Mouse (Mus musculus) forebrain, embryonic 13.5 days (tissue): ENCODE data around the gene Mapkap1. TPM values are rescaled to one million over a fixed set of nuclear protein-coding genes. Genes with fewer than 3 reads are reported as not detected.

Experiments
- ATAC-seq: fragments of 200-750 bp; cut with Nextera tagmentation; 2 replicates; pipeline ENCODE4 v1.8.0; 2017
- H3K27ac ChIP-seq: fragments of 300-500 bp; sonication (generic); 2 replicates; pipeline ENCODE4 v1.5.1; 2015; ENCODE audit warnings: inconsistent platforms, mild to moderate bottlenecking, moderate library complexity
- H3K27me3 ChIP-seq: fragments of 300-500 bp; sonication (generic); 2 replicates; pipeline ENCODE4 v1.6.1; 2015; ENCODE audit warnings: mild to moderate bottlenecking, inconsistent platforms
- H3K36me3 ChIP-seq: fragments of 300-500 bp; sonication (generic); 2 replicates; pipeline ENCODE4 v1.6.1; 2015; ENCODE audit warnings: mild to moderate bottlenecking, inconsistent platforms; ENCODE audit not compliant: poor library complexity, severe bottlenecking
- H3K4me1 ChIP-seq: fragments of 300-500 bp; sonication (generic); 2 replicates; pipeline ENCODE4 v1.6.1; 2015; ENCODE audit warnings: inconsistent platforms
- H3K4me2 ChIP-seq: fragments of 300-500 bp; sonication (generic); 2 replicates; pipeline ENCODE4 v1.6.1; 2015; ENCODE audit warnings: inconsistent platforms, mild to moderate bottlenecking, moderate library complexity
- H3K4me3 ChIP-seq: fragments of 300-500 bp; sonication (generic); 2 replicates; pipeline ENCODE4 v1.5.1; 2015; ENCODE audit warnings: mild to moderate bottlenecking, inconsistent platforms
- H3K9ac ChIP-seq: fragments of 300-500 bp; sonication (generic); 2 replicates; pipeline ENCODE4 v1.6.1; 2015; ENCODE audit warnings: mild to moderate bottlenecking, inconsistent platforms
- H3K9me3 ChIP-seq: fragments of 300-500 bp; sonication (generic); replicated peaks from 2 replicates; pipeline ENCODE4 v1.6.1; 2016; ENCODE audit warnings: inconsistent platforms
- WGBS: fragments of 180-500 bp; shearing (Covaris S2); methylation state at CpG from one replicate; pipeline ENCODE4 v1.1.7; 2015; 5-methylcytosine and 5-hydroxymethylcytosine counted together
- polyA plus RNA-seq: library from polyadenylated mRNA; unstranded; fragments of >200 nt; fragmentation: Nextera tagmentation; extraction: Ambion mirVana; gene quantifications from 2 replicates; pipeline ENCODE4 v1.2.1, GENCODE M21; 2015

Gene Mapkap1
- polyA plus RNA-seq, 1 experiment from 2014 or later = 97.8 TPM

DNA sequence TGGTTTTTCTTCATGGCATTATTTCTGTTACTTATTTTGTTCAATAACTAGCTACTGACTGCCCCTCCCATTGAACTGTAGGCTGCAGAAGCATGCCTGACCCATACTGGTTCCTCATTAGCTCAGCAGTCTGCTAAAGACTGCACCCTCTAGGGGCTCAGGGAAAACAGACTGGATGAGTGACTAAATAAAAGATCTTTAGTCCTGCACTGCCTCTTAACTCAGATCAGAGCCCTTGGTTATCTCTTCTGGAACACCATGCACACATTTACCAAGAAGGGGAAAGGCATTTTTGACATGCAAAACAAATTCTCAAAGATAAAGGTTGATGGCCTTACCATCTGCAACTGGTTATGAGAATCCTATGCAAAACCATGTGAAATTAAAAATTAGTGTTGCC lies 157.3 kb downstream of the Mapkap1 start:
- Histone ChIP-seq H3K27me3 (peaks cover 15% of the 10 kb centered on the region), H3K9me3 (no peaks in the 10 kb centered on the region)
- no peak for ATAC-seq

DNA sequence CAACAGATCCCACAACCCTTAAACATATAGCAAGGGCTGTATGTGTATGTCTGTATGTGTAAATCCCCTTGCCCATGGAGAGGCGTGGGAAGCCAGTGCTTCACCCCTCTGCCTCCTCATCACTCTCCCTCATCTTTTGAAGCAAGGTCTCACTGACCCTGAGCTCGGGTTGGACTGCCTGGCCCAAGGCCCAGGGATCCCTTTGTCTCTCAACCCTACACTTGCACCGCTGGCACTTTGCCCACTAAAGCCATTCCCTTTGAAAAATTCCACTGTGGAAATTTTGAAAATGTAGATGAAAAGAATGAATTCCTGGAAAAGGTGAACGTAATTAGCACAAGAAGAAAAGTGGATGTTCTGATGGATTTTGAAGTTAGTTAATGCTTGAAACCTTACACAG lies 159.6 kb downstream of the Mapkap1 start:
- peaks cover 16% of the 10 kb centered on the region for H3K27me3 ChIP-seq
- WGBS = 63% methylated on average over 4 of the region's 4 CpGs
- H3K9me3 ChIP-seq = no peaks in the 10 kb centered on the region
- H3K27ac ChIP-seq = no peak overlapping the region
- no peak overlapping the region for H3K4me3 ChIP-seq
- H3K36me3 ChIP-seq = peaks cover 6% of the 10 kb centered on the region; the same call in 1 of the 2 replicates
- no peak for ATAC-seq
- no peak overlapping the region for H3K4me2 ChIP-seq
- H3K9ac ChIP-seq = no peak overlapping the region
- peaks cover 26% of the 10 kb centered on the region for H3K4me1 ChIP-seq

More for the DNA sequence above, 157.3 kb downstream of the Mapkap1 start:
- no peak overlapping the region for H3K27ac ChIP-seq
- peaks cover 6% of the 10 kb centered on the region; the same call in 1 of the 2 replicates for H3K36me3 ChIP-seq
- H3K4me3 ChIP-seq = no peak overlapping the region
- no peak overlapping the region for H3K9ac ChIP-seq
- H3K4me1 ChIP-seq = peaks cover 9% of the 10 kb centered on the region; the same call in 1 of the 2 replicates
- H3K4me2 ChIP-seq = no peak overlapping the region

DNA sequence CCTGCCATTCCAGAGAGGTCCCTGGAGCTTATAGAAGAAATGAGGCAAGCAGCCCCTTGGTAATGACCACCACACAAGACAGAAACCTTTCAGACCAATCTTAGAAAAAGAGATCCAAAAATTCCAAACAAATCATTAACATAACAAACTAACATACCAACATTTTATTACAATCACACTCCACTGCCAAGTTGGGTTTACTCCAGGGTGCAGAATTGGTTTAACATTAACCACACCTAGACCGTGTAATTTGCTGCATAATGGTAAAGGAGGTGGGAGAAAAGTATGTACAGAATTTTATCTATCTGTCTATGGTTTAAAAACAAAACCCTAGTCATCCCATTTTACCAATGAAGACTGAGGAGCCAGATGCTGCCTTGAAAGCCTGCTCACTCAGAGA lies 160.0 kb downstream of the Mapkap1 start:
- Histone ChIP-seq H3K4me3 (no peak overlapping the region), H3K27me3 (peaks cover 16% of the 10 kb centered on the region), H3K27ac (no peak overlapping the region), H3K9me3 (no peaks in the 10 kb centered on the region), H3K4me2 (no peak overlapping the region), H3K36me3 (peaks cover 6% of the 10 kb centered on the region; the same call in 1 of the 2 replicates), H3K4me1 (peaks cover 31% of the 10 kb centered on the region), H3K9ac (no peak overlapping the region)
- WGBS = 88% methylated on average over 1 of the region's 1 CpGs
- no peak for ATAC-seq

DNA sequence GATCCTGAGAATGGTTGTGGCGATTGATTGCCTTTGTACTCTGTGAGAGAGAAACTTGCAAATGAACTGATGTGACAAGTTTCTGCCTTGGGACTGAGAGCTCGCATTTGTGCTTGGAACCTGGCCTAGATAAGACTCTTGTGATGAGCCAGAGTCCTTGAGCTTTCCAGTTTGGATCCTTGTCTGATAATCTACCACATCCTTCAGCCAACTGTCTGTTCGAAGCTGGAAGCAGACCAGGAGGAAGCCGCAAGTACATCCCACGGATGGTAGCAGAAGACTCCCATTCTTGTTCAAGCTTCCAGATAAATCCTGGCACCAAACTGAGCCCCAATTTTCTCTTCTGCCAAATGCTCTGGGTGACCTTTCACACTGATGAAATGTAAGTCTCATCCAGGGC lies 162.6 kb downstream of the Mapkap1 start:
- WGBS = 86% methylated on average over 5 of the region's 5 CpGs
- H3K27ac ChIP-seq = no peak overlapping the region
- no peaks in the 10 kb centered on the region for H3K36me3 ChIP-seq
- no peak overlapping the region for H3K4me2 ChIP-seq
- no peaks in the 10 kb centered on the region for H3K9me3 ChIP-seq
- peaks cover 41% of the 10 kb centered on the region for H3K27me3 ChIP-seq
- H3K4me1 ChIP-seq = peaks cover 29% of the 10 kb centered on the region
- no peak overlapping the region for H3K4me3 ChIP-seq
- ATAC-seq = no peak
- H3K9ac ChIP-seq = no peak overlapping the region

DNA sequence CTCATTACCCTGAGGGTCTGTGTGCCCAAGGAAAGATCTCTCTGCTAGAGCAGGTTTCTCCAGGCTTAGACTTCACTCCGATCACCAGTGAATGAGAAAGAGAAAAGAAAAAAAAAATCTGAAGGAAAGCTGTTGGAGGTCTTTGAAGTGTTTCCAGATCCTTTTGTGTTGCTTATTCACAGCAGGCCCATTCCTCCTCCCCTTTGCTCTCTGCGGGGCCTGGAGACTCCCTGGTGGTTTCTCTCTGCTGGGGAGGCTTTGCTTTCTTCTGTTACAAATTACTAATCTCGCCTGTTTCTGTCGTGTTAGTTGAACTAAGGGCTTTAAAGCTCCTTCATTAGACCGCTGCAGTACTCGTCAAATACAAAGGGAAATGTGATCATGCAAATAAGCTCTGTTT lies 163.8 kb downstream of the Mapkap1 start:
- Histone ChIP-seq H3K36me3 (no peaks in the 10 kb centered on the region), H3K27me3 (peaks cover 50% of the 10 kb centered on the region), H3K9ac (no peak overlapping the region), H3K9me3 (no peaks in the 10 kb centered on the region), H3K4me2 (0 out of 2 replicates have a peak overlapping the region, but pooled peaks have one; percentile 9), H3K27ac (peak overlapping the region; percentile 2; the same call in 1 of the 2 replicates), H3K4me3 (no peak overlapping the region), H3K4me1 (peaks cover 29% of the 10 kb centered on the region)
- no peak; the same call in 1 of the 2 replicates for ATAC-seq
- 1% methylated on average over 6 of the region's 6 CpGs for WGBS

DNA sequence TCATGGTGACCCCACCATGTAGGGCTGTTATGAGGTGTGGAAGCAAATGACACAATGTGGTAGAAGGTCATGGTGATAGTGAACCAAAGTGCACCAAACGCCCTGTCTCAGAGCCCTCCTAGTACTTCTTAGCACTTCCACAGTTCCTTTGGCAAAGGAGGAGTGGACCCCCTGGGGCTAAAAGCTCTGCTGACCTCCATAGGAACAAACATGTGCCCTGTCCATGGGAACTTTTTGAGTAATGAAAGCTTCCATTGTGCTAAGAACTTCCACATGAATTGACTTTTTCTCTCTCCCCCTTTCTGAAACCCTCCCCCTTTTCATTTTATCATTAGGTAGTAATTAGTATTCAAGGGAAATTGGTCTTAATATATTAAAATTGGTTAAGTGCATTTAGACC lies 164.5 kb downstream of the Mapkap1 start:
- Histone ChIP-seq H3K4me3 (no peak overlapping the region), H3K27ac (peak overlapping the region; percentile 2; the same call in 1 of the 2 replicates), H3K36me3 (no peaks in the 10 kb centered on the region), H3K9me3 (no peaks in the 10 kb centered on the region), H3K9ac (no peak overlapping the region), H3K27me3 (peaks cover 54% of the 10 kb centered on the region), H3K4me2 (no peak overlapping the region), H3K4me1 (peaks cover 26% of the 10 kb centered on the region)
- 0% methylated on average over 1 of the region's 1 CpGs for WGBS
- no peak for ATAC-seq

DNA sequence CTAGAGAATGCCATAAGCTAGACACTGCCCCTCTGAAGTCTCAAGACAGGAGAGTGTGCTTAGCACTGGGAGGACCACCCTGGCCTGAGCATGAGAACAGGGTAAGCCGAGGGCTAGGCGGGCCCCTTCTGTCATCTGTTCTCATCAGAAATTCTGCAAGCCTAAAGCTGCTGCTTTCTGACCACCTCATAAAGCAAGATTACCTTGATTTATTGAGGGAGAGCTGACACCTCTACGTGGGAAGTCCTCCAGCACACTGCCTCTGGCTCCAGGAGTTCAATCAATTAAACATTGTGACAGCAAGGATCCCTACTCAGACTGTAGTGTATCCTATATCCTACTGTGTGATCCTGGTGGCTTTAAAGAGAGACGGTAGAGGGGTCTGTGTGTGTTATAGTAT lies 166.5 kb downstream of the Mapkap1 start:
- no peak for ATAC-seq
- Histone ChIP-seq H3K4me2 (no peak overlapping the region), H3K9me3 (no peaks in the 10 kb centered on the region), H3K9ac (no peak overlapping the region), H3K4me3 (no peak overlapping the region), H3K36me3 (no peaks in the 10 kb centered on the region), H3K27me3 (peaks cover 45% of the 10 kb centered on the region), H3K27ac (no peak overlapping the region), H3K4me1 (peaks cover 24% of the 10 kb centered on the region)
- 72% methylated on average over 4 of the region's 4 CpGs for WGBS

DNA sequence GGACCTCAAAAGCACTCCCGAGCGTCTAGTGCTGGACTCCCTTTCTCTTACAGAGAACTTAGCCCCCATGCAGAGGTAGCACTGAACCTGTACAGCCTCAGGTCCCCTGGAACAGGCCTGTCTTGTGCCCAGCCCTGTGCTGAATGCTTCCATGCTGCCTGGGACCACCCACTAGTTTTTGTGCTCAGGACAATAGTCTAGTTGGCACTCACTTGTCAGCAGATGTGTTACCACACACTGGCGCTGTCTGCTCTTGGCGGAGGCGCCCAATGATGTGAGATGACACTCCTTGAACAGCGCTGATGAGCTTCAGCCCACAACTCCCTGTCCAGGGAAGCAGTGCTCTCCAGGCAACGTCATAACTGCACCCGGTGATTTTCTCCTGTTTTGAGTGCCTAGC lies 182.0 kb downstream of the Mapkap1 start:
- 68% methylated on average over 8 of the region's 8 CpGs for WGBS
- no peak overlapping the region for H3K9ac ChIP-seq
- no peak overlapping the region for H3K4me2 ChIP-seq
- no peaks in the 10 kb centered on the region for H3K27me3 ChIP-seq
- H3K9me3 ChIP-seq = no peaks in the 10 kb centered on the region
- no peak overlapping the region for H3K4me3 ChIP-seq
- no peak overlapping the region for H3K27ac ChIP-seq
- no peak for ATAC-seq
- peaks cover 19% of the 10 kb centered on the region for H3K36me3 ChIP-seq
- H3K4me1 ChIP-seq = peaks cover 6% of the 10 kb centered on the region; the same call in 1 of the 2 replicates

DNA sequence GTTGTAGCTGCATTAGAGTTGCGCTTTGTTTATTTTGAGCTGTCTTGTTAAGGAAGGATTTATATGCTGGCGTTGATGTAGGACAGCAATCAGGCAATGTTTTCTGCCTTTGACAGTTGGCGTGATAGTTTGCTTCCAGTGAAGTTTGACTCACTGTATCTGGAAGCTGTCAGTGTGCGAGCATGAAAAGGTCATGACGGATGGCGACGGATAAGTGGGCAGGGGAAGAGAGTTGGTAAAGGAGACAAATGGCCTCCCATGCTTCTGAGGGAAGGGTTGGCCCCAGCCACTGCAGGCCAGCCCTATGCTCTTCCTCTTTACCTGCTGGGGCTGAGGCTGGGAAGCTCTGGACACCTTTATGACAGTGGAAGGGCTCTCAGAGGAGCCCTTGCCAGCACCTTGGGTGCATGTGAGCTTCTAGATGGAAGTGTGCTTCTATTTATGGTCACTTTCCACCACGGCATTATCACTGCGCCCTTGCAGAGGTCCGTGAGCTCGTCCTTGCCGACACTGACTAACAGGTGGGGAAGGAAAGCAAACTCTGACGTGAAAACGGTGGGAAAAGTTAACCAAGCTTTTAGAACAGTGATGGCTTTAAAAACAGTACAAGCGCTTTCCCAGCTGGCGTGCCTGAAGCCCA lies 185.3 kb downstream of the Mapkap1 start:
- WGBS = 88% methylated on average over 16 of the region's 16 CpGs
- Histone ChIP-seq H3K4me3 (no peak overlapping the region), H3K9ac (no peak overlapping the region), H3K27ac (no peak overlapping the region), H3K4me1 (peaks cover 6% of the 10 kb centered on the region; the same call in 1 of the 2 replicates), H3K36me3 (peaks cover 2% of the 10 kb centered on the region; the same call in 1 of the 2 replicates), H3K9me3 (no peaks in the 10 kb centered on the region), H3K4me2 (no peak overlapping the region), H3K27me3 (no peaks in the 10 kb centered on the region)
- ATAC-seq = no peak

DNA sequence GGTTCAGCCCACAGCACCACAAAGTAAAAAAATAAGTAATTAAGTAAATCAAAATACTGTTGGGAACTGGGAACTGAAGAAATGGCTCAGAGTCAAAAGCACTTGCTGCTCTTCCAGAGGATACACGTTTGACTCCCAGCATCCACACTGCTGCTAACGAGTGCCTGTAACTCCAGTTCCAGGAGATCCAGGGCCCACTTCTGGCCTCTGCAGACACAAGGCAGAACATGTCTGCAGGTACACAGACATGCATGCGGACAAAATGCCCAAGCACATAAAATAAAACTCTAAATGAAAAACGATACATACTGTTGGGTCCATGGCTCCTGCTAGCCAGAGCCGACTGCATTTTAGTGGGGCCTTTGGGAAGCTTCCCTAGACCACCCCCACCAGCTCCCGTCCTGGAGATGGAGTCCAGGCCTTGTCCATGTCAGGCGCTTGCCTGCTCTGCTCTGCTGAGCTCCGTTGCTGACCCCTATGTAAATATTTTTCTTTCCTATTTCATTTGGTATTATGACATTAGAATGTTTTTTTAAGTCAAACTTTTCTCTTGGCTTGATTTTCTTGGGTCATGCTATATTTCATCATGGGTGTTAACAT lies 185.9 kb downstream of the Mapkap1 start:
- H3K4me1 ChIP-seq = peaks cover 6% of the 10 kb centered on the region; the same call in 1 of the 2 replicates
- ATAC-seq = no peak
- H3K27ac ChIP-seq = no peak overlapping the region
- 81% methylated on average over 8 of the region's 8 CpGs for WGBS
- no peaks in the 10 kb centered on the region for H3K27me3 ChIP-seq
- no peak overlapping the region for H3K4me3 ChIP-seq
- H3K36me3 ChIP-seq = peaks cover 2% of the 10 kb centered on the region; the same call in 1 of the 2 replicates
- no peak overlapping the region for H3K4me2 ChIP-seq
- no peaks in the 10 kb centered on the region for H3K9me3 ChIP-seq
- H3K9ac ChIP-seq = no peak overlapping the region

DNA sequence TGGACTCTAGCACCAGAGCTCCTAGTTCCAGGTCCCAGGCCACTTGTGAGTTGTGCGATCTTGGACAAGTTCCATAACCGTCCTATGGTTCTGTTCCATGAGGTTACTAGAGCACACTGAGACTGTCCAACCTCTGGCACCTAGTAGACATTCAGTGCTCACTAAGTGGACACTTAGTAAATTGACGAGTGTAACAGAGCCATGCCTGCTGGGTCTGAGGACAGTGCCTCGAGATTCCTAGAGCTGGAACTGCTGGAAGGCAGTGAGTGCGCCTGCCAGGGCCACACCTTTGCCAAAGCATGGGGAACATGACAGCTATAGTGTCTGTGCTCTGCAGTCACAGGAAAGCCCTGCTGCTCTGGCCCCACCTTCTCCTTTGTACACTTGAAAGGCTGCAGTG lies 187.4 kb downstream of the Mapkap1 start:
- Histone ChIP-seq H3K4me3 (no peak overlapping the region), H3K9ac (no peak overlapping the region), H3K9me3 (no peaks in the 10 kb centered on the region), H3K27me3 (no peaks in the 10 kb centered on the region), H3K36me3 (0 out of 2 replicates have a peak, but pooled peaks cover 3% of the 10 kb centered on the region), H3K4me1 (no peaks in the 10 kb centered on the region), H3K4me2 (no peak overlapping the region), H3K27ac (no peak overlapping the region)
- WGBS = 91% methylated on average over 5 of the region's 5 CpGs
- no peak for ATAC-seq

DNA sequence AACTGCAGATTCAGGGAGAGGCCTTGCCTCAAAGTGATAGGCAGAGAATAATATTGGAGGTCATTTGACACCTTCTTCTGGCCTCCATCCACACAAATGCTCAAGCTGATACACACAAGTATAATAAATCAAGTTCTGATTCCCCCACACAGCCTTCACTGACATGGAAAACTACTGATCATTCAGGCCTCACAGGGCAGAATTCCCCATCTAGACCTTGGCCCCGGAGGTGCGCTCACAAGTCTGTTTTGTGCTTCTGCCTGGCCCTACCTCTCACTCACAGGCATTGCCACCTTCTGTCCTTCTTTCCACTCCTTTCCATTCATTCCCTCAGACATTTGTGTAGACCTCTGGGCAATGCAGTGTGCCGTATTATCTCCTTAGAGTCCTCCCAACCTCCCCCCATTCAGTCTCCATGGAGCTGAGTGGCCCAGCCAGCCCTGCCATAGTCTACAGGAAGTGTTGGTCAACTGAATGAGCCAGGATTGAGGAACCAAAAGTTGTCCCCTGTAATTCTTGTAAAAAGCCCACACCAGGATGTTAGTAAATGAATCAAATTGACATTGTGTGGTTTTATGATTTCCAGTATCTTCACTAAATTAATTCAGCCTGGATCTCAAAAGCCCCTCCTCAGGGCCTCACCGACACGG lies 193.2 kb downstream of the Mapkap1 start:
- H3K4me3 ChIP-seq = no peak overlapping the region
- H3K9me3 ChIP-seq = no peaks in the 10 kb centered on the region
- ATAC-seq = no peak
- H3K27ac ChIP-seq = no peak overlapping the region
- H3K27me3 ChIP-seq = peaks cover 9% of the 10 kb centered on the region; the same call in 1 of the 2 replicates
- H3K4me1 ChIP-seq = peaks cover 42% of the 10 kb centered on the region
- no peak overlapping the region for H3K4me2 ChIP-seq
- WGBS = 54% methylated on average over 5 of the region's 5 CpGs
- no peak overlapping the region for H3K9ac ChIP-seq
- H3K36me3 ChIP-seq = 0 out of 2 replicates have a peak, but pooled peaks cover 3% of the 10 kb centered on the region
